Mouse (Mus musculus): ENCODE results near the gene Nhlh1.
A peak's percentile ranks its signal among the peaks of the same experiment; 100 is the strongest.

Gene Nhlh1

GRCm38 (mm10) chr1:172016660-172017516, 40.5 kb downstream of the Nhlh1 start:
- DNase-seq (ENCODE audit: low spot score): no peak

DNA sequence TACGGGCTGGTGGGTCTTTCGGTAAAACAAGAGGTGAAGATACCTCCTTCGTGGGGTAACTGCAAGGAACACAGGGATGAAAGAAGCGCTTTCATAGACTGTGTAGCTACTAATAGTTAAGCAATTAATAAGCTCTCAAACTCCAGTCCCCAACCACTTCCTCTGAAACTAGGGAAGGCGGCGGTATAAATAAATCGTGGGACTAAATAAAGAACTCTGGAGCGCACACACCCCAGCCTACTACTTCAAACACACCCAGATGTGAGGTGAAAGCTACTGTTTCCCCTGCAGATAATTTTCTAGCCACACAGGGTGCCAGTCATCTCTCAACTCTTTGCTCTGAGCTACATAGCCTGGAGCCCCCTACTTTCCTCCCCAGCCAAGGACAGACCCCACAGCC, 41.3 kb downstream of the Nhlh1 start:
- DNase-seq (ENCODE audit: low spot score): no peak

DNA sequence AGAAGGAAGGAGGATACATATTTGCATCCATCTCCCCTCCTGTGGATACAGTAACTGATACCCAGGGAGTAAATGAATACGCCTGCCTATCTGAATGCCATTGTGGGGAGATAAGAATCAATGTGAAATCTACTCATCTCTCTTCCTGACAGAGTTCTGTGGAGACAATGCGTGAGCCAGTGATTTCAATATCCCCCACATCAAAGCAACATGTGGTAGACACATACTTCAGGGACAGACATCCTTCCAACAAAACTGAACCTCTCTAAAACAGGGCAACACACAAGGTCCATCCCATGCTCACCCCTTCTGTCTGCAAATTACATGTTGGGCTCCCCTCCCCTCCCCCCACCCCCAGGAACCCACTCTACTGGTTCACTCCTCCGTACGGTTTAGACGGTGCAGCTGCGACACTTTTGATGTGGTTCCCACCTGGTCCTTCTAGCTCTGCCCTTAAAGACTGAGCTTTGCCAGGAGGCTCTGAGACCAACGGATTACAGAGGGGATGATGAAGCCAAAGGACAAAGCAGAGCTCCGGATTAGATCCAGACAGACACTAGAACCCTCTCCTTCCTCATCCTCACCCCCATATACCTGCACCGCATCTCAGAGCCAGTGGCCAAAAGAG, 41.9 kb downstream of the Nhlh1 start:
- DNase-seq (ENCODE audit: low spot score): no peak

- DNase-seq (ENCODE audit: low spot score): no peak
Measured at GRCm38 (mm10) chr1:172014771-172015170, 42.6 kb downstream of the Nhlh1 start.

DNA sequence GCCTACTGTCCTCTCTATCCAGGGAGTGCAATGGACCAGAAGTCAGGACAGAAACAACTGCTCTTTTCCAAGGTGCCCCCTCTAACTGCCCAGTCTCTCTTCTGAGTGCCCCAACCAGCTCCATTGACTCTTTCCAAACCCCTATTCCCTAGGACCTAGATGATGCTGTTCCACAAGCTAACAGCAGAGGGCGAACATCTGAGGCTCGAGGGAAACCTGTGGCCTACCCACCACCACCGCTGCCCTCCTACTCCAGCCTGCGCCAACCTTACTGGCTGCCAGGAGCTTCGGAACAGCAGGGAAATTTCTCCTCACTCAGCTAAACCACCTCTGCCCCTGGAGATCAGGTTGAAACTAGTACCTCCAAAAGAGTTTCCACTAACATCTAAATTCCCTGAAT, 45.3 kb downstream of the Nhlh1 start:
- DNase-seq (ENCODE audit: low spot score): peak; percentile 39

DNA sequence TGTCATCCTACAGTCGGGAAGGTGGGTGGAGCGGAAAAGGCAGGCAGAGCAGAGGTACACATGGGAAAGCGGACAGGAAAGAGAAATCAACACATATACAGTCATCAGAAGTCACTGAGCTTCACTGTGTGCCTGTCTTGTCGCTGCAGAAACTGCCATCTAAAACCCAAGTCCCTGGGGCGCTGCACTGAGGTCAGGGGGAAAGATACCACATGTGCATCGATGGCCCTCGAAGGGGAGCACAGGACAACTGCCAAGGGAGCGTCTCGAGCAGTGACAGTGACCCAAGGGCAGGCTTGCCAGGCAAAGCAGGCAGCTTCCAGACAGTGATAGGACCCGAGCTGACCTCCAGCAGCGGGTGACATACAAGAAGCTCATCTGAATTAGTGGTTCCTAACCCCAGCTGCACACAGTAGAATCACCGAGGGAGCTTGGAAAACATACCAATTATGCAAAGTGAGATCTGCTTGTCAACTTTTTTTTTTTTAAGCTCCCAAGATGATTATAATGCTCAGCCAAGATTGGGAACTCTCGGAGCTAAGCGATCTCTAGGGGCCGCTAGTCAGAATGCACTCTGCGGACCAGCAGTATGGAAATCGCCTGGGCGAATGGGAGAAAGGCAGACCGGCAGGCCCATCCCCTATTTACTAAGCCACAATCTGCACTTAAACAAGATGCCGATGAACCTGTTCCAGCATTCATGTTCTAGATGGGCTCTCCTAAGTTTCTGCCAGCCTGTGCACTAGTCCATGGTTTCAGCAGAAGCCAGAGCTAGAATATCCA, 47.1 kb downstream of the Nhlh1 start:
- DNase-seq (ENCODE audit: low spot score): no peak

DNA sequence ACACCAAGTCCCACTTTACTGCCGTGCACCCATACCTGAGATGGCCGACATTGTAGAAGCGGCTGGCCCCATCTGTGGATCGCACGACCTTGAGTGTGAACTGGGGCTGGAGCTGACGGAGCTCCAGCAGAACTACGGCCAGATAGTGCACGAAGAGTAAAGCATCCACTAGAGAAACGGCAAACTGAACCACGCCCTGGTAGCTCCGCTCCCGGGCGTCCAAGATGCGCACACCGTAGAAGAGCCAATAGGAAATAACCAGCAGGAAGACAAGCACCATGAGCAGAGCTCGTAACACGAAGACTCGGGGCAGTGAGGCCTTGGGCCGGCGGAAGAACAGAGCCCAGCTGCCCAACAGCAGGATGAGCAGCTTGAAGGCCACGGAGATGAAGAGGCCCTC, 48.0 kb downstream of the Nhlh1 start:
- no peak for DNase-seq (ENCODE audit: low spot score)

- no peak for DNase-seq (ENCODE audit: low spot score)
Measured at GRCm38 (mm10) chr1:172008351-172008750, 49.0 kb downstream of the Nhlh1 start.

GRCm38 (mm10) chr1:172007761-172008160, 49.6 kb downstream of the Nhlh1 start:
- no peak for DNase-seq (ENCODE audit: low spot score)

Data from testis, postnatal 14 days (tissue).